Mouse (Mus musculus) ES-E14 (cell line): Measurements from ENCODE around the gene Akt1s1. TPM values are rescaled to one million over a fixed set of nuclear protein-coding genes. Genes with fewer than 3 reads are reported as not detected.

Experiments
- DNase-seq: peaks from one replicate; pipeline ENCODE4 v3.0.0-alpha.2; 2013; ENCODE audit warnings: low read depth, low spot score
- H3K27ac ChIP-seq: 2 replicates; pipeline ENCODE4 v1.5.1; 2012; ENCODE audit warnings: low read depth, mild to moderate bottlenecking, low read length, moderate library complexity, mixed read lengths; ENCODE audit not compliant: poor library complexity, insufficient read depth, severe bottlenecking
- H3K36me3 ChIP-seq: 2 replicates; pipeline ENCODE4 v1.6.1; 2012; ENCODE audit warnings: mild to moderate bottlenecking, low read length, moderate library complexity, mixed read lengths; ENCODE audit not compliant: control insufficient read depth, poor library complexity, insufficient read depth, severe bottlenecking
- H3K4me1 ChIP-seq, 2 experiments: fragments of 150-350 bp in 1 of 2; sonication (generic) in 1 of 2; 2 replicates each; pipeline ENCODE4 v1.6.1; 2012; ENCODE audit warnings: low read length in 2 of 2, mild to moderate bottlenecking in 1 of 2, mixed read lengths in 1 of 2; ENCODE audit not compliant: control insufficient read depth in 2 of 2, insufficient read depth in 2 of 2, poor library complexity in 1 of 2
- H3K4me3 ChIP-seq, 2 experiments: fragments of 150-350 bp in 1 of 2; sonication (generic) in 1 of 2; 2 replicates each; pipeline ENCODE4 v1.5.1; 2012; ENCODE audit warnings: low read length in 2 of 2, low read depth in 1 of 2, mild to moderate bottlenecking in 1 of 2, mixed read lengths in 1 of 2; ENCODE audit not compliant: insufficient read depth in 1 of 2, poor library complexity in 1 of 2, severe bottlenecking in 1 of 2
- H3K9ac ChIP-seq: 2 replicates; pipeline ENCODE4 v1.6.1; 2012; ENCODE audit warnings: low read depth, mild to moderate bottlenecking, low read length, mixed read lengths; ENCODE audit not compliant: poor library complexity, insufficient read depth, severe bottlenecking
- H3K9me3 ChIP-seq: fragments of 150-350 bp; sonication (generic); 2 replicates; pipeline ENCODE4 v1.6.1; 2012; ENCODE audit warnings: low read depth, mild to moderate bottlenecking, low read length; ENCODE audit not compliant: control insufficient read depth, insufficient read depth
- CHD2 ChIP-seq: IDR thresholded peaks from 2 replicates; pipeline ENCODE4 v1.6.1; 2014; ENCODE audit warnings: mild to moderate bottlenecking, low read depth, low read length, inconsistent platforms
- HCFC1 ChIP-seq: IDR thresholded peaks from 2 replicates; pipeline ENCODE4 v1.6.1; 2012; ENCODE audit warnings: low read length, inconsistent platforms, borderline replicate concordance; ENCODE audit not compliant: insufficient read depth
- MAFK ChIP-seq: IDR thresholded peaks from 2 replicates; pipeline ENCODE4 v1.6.1; 2014; ENCODE audit warnings: mild to moderate bottlenecking, low read depth, low read length, inconsistent platforms; ENCODE audit not compliant: insufficient read depth
- ZC3H11A ChIP-seq: IDR thresholded peaks from 2 replicates; pipeline ENCODE4 v1.6.1; 2012; ENCODE audit warnings: low read depth, mild to moderate bottlenecking, inconsistent platforms, low read length, borderline replicate concordance
- ZNF384 ChIP-seq: IDR thresholded peaks from 2 replicates; pipeline ENCODE4 v1.6.1; 2012; ENCODE audit warnings: low read depth, low read length, inconsistent platforms
- in situ Hi-C, 2 experiments: fragments of 600-800 bp; cut with MboI; formaldehyde crosslinking; loops; one replicate each; pipeline ENCODE4 v1.15.1; 2025; ENCODE audit warnings: low sequenced_read_pairs in 2 of 2, inconsistent platforms in 1 of 2; ENCODE audit not compliant: unreplicated experiment in 2 of 2
- total RNA-seq: library from RNA; depleted of rRNA; stranded (reverse); fragments of 300-350 nt; gene quantifications from 2 replicates; pipeline ENCODE4 v1.2.3, GENCODE M21; 2012; rRNA removed

Akt1s1 gene
- total RNA-seq: 33.8 and 37.6 TPM in 2 replicates

DNA sequence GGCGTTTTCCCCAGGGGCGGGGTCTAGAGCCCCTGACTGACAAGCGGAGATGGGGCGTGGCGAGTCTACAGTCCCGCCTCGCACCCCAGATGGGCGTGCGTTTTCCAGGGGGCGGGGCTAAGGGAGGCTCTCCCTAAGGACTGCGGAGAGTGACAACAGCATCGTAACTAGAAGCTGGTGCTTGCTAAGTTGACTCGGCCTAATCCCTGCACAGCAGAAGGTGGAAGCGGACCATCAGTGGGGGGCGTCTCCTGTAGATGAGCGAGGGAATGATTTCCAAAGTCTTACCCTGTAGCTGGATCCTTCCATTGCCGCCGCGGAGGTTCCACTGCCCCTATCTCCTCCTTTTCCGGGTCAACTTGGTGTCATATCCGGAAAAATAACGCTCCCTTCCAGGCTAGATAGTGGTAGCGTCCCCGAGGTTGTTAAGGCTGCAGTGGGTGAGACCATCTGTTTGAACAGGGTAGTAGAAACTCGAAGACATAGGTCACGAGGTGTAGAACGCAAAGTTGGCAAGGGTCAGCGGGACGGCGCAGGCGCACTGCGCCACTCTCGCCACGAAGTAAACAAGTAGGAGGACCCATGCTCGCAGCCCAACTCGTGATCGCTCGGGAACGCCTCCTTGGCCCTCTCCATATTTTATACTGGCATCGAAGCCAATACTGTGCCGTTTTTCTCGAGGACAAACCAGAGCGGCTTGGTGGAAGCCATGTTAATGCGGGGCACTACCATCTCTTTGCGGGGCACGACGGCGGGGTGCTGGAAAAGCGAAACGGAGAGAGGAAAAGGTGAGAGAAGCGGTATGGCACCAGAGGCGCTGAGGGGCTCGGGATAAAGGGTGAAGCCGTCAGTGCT, at the start of gene Akt1s1, which contains the start of gene Tbc1d17:
Akt1s1 (plus strand) TSS at position 431 of the 855 bp plus-strand sequence.
Tbc1d17 (minus strand) TSS at position 519 of the 855 bp plus-strand sequence.
- peaks cover 28% of the 10 kb centered on the region for H3K36me3 ChIP-seq
- H3K27ac ChIP-seq: peak within 1 kb of the TSS; percentile 97
- in situ Hi-C loops: no loop called here
- H3K9me3 ChIP-seq: no peaks in the 10 kb centered on the region
- DNase-seq: peak; percentile 97
- peak within 1 kb of the TSS; percentile 93 for H3K9ac ChIP-seq
- H3K4me1 ChIP-seq: peaks cover 0 to 22% of the 10 kb centered on the region in 2 experiments; a peak in 2 of 4 replicates
- TF ChIP-seq ZNF384 (no peak), MAFK (no peak), HCFC1 (peak; percentile 77)
- H3K4me3 ChIP-seq: peak within 1 kb of the TSS; percentile 85 to 86

DNA sequence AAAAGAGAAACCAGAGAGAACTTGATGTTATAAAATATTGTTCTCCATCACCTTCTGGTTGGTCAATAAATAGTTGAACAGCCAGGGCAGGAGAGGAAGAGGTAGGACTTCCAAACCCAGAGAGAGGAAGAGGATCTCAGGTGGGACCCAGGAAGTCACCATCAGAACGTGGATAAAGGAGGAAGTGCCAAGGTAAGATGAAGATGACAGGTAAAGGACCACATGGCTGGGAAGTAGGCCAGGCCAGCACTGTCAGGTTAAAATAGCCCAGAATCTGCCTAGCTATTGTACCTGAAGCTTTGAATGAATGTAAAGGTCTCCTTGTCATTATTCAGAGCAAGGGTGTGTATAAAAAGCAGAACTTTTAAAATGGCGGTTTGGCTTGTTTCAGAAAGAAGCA, 39.9 kb upstream of the Akt1s1 start:
- H3K9me3 ChIP-seq: no peaks in the 10 kb centered on the region
- no peak overlapping the region for H3K27ac ChIP-seq
- no peak overlapping the region for H3K4me3 ChIP-seq
- H3K9ac ChIP-seq: no peak overlapping the region
- no peak for DNase-seq
- no peaks in the 10 kb centered on the region; the same call in 1 of the 2 replicates for H3K36me3 ChIP-seq
- in situ Hi-C loops: no loop called here
- peaks cover 0 to 6% of the 10 kb centered on the region in 2 experiments; a peak in 2 of 4 replicates for H3K4me1 ChIP-seq
- TF ChIP-seq ZC3H11A (no peak), CHD2 (no peak), HCFC1 (no peak), ZNF384 (no peak), MAFK (no peak)

DNA sequence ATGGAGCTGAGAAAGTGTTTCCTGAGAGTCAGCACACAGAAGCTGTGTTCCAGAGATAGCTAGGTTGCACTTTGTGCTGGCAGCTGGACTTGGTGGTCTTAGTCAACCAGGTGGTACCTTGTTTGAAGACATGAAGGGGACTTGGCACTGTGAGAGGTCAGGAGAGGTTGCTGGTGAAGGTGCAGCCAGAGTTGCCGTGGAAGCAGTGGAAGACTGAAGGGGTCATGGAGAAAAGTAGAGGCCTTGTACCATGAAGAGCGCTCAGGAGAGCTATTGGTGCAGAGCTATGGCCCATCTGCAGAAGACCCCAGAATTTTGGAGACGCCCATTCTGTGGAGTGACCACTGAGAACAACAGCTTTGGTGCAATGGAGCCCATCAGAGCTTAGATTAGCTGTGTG, 39.3 kb upstream of the Akt1s1 start:
- Histone ChIP-seq H3K36me3 (peaks cover 3% of the 10 kb centered on the region; the same call in 1 of the 2 replicates), H3K4me3 (no peak overlapping the region), H3K9me3 (no peaks in the 10 kb centered on the region), H3K4me1 (peaks cover 0 to 3% of the 10 kb centered on the region in 2 experiments; a peak in 1 of 4 replicates), H3K9ac (no peak overlapping the region), H3K27ac (no peak overlapping the region)
- in situ Hi-C loops: no loop called here
- DNase-seq: no peak
- TF ChIP-seq MAFK (no peak), ZC3H11A (no peak), CHD2 (no peak), HCFC1 (no peak), ZNF384 (no peak)

DNA sequence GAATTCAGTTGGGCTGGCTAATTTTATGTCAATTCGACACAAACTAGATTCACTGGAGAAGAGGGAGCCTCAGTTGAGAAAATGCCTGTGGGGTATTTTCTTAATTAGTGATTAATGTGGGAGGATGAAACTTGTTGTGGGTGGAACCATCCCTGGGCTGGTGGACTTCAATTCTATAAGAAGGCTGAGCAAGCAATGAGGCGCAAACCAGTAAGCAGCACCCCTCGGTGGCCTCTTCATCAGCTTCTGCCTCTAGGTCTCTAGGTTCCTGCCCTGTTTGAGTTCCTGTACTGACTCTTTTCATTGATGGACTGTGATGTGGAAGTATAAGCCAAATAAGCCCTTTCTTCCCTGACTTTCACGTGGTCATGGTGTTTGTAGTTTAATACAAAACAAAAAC, 38.4 kb upstream of the Akt1s1 start:
- TF ChIP-seq MAFK: no peak
- TF ChIP-seq ZNF384: no peak
- TF ChIP-seq ZC3H11A: no peak
- TF ChIP-seq CHD2: no peak
- no peak for TF ChIP-seq HCFC1
- no peak overlapping the region for H3K4me3 ChIP-seq
- no peaks in the 10 kb centered on the region for H3K9me3 ChIP-seq
- in situ Hi-C loops: no loop called here
- no peak for DNase-seq
- peaks cover 0 to 7% of the 10 kb centered on the region in 2 experiments; a peak in 2 of 4 replicates for H3K4me1 ChIP-seq
- H3K27ac ChIP-seq: no peak overlapping the region
- H3K9ac ChIP-seq: no peak overlapping the region
- H3K36me3 ChIP-seq: peaks cover 6% of the 10 kb centered on the region; the same call in 1 of the 2 replicates
